ENCODE assay signal across 23 mouse cellular contexts in genomic region chr4:56621356-56621755, GRCm38 (mm10).
"Had no signal": no experiment of that assay in that cellular context is flagged by ENCODE, and none has a peak within 500 bp of the region (broad histone marks: within the 10 kb centered on the region; RNA-seq: fewer than 3 reads in every experiment).

No protein-coding gene starts in this region.

- H3K36me3 ChIP-seq: heart, embryonic 10.5 days; heart, embryonic 12.5 days; hindbrain, embryonic 13.5 days; hindbrain, embryonic 15.5 days; kidney, embryonic 15.5 days; limb, embryonic 10.5 days; limb, embryonic 12.5 days had no signal

- H3K4me1 ChIP-seq: heart, embryonic 10.5 days; hindbrain, embryonic 13.5 days; hindbrain, embryonic 15.5 days; kidney, embryonic 15.5 days; limb, embryonic 10.5 days; limb, embryonic 12.5 days had no signal

- ATAC-seq: forebrain, postnatal 0 days; hindbrain, postnatal 0 days; intestine, embryonic 16.5 days had no signal

- H3K4me3 ChIP-seq: heart, embryonic 10.5 days; heart, embryonic 12.5 days; hindbrain, embryonic 13.5 days; hindbrain, embryonic 15.5 days; kidney, embryonic 15.5 days; limb, embryonic 10.5 days; limb, embryonic 12.5 days had no signal

- H3K9me3 ChIP-seq: heart, embryonic 10.5 days; hindbrain, embryonic 13.5 days; hindbrain, embryonic 15.5 days; kidney, embryonic 15.5 days; limb, embryonic 10.5 days; limb, embryonic 12.5 days had no signal

- H3K27me3 ChIP-seq: heart, embryonic 12.5 days; hindbrain, embryonic 13.5 days; hindbrain, embryonic 15.5 days; kidney, embryonic 15.5 days had no signal

- DNase-seq: forebrain, postnatal 0 days; gastrocnemius, postnatal 14 days; gastrocnemius, postnatal 36 days; heart, adult 18-20 months; heart, postnatal 14 days; heart, postnatal 36 days; kidney, adult 11 months; kidney, adult 2 months; kidney, adult 9 months; kidney, postnatal 14 days; kidney, postnatal 36 days; layer of hippocampus, adult 9-11 months; layer of hippocampus, postnatal 36 days had no signal

- H3K9ac ChIP-seq: forebrain, postnatal 0 days; heart, embryonic 12.5 days; hindbrain, embryonic 13.5 days; hindbrain, embryonic 15.5 days; kidney, embryonic 15.5 days; limb, embryonic 12.5 days had no signal

- H3K27ac ChIP-seq: heart, embryonic 10.5 days; hindbrain, embryonic 13.5 days; hindbrain, embryonic 15.5 days; hindbrain, postnatal 0 days; kidney, embryonic 15.5 days; kidney, postnatal 0 days; limb, embryonic 10.5 days; limb, embryonic 12.5 days had no signal

- H3K4me2 ChIP-seq: heart, embryonic 12.5 days; hindbrain, embryonic 13.5 days; hindbrain, embryonic 15.5 days; kidney, embryonic 15.5 days; limb, embryonic 12.5 days had no signal
